Mouse (Mus musculus): ENCODE data around the gene Gm9918.

- TF ChIP-seq POLR2A (IDR thresholded peaks at IDR 0.05; ENCODE audit: borderline replicate concordance, low read depth, low read length) (no peak), CTCF (IDR thresholded peaks at IDR 0.05; ENCODE audit: low read depth, low read length) (no peak)
These were observed 3.8 kb downstream of the Gm9918 start for GRCm38 (mm10) chr15:102273982-102274716.
